Mouse (Mus musculus): Measurements from ENCODE around the gene Cldn2.
"Not testable (repeated sequence)": the region's sequence is repeated elsewhere in the genome, so short reads cannot be mapped to it uniquely, and the experiment has no call there.

Gene Cldn2

DNA sequence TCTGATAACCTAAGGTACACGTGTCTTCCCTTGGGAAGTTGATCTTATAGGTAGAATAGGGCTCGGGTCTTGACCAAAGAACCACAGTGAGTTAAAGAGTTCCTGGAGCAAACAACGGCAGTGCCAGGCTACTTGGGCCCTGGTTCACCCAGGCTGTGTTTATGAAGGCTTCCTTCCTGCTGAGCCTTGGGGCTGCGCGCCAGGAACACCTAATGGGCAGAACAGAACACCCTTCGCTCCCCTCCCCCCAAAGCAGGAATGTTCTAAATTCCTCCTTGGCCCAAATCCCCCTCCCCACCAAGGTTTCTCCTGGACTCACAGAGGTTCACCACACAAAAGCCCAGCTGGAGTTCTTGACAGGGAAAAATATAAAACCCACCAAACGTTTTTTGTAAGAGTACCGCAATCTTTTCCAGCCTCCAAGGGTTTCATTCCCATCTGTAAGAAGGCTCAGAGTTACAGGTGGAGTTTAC lies at the start of gene Cldn2:
Gene Cldn2, plus strand, starts transcription at position 423 of the 473 bp plus-strand sequence.
- no peak for DNase-seq (ENCODE audit: low spot score in 2 of 2)

DNA sequence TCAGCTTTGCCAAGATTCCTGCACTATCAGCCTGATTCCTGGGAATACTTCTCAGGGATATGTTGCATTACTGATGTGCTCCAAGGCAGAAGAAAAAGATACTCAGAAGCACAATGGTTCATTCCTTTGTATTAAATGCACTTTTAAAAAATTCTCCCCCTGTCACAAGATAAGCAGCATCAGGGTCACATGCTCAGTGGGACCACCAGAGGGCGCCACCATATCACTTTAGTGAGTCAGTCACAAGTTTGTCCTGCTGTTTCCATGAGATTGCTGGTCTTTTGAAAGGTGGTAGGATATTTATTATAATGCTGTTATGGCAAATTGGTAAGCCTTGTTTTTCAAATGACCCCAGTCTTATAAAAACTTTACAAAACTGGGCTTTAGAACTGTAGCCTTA lies 48.8 kb upstream of the Cldn2 start:
- peak in 1 of 2 experiments; percentile 22 for DNase-seq (ENCODE audit: low spot score in 2 of 2)

DNA sequence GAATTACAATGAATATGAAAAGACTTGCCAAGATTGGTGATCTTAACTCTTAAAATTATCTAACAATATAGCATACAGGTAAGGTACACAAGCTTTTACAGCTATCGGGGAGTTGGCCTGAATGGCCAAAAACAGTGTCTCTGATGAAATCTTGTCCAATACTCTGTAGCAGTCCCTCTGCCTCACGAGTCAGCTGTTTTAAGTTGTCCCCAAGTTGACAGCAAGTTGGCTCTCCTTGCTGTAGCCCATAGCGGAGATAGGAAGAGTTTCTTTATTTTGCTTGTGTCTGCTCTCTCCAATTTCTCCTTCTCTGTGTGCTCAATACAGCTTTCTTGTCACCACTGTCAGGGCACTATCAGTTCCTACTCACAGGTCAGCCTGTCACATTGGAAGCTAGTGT lies 42.0 kb upstream of the Cldn2 start:
- not testable (repeated sequence) for DNase-seq (ENCODE audit: low spot score in 2 of 2)

DNA sequence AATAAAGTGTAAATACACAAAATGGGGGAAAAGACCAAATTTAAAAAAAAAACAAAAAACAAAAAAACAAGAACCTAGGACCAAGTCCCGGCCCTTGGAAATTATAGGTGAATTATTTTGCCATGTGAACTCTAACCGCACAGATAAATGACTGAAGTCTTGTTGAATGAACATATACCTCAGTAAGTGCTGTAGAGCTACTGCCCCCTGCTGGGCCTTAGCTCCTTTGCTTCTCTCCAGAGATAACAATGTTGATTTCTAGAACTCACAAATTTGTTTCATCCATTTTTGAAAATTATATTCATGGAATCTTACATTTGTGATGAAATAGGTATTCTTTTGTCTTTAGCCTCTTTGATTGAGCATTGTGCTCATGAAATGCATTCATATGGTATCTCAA lies 38.1 kb upstream of the Cldn2 start:
- DNase-seq (ENCODE audit: low spot score in 2 of 2): no peak

DNA sequence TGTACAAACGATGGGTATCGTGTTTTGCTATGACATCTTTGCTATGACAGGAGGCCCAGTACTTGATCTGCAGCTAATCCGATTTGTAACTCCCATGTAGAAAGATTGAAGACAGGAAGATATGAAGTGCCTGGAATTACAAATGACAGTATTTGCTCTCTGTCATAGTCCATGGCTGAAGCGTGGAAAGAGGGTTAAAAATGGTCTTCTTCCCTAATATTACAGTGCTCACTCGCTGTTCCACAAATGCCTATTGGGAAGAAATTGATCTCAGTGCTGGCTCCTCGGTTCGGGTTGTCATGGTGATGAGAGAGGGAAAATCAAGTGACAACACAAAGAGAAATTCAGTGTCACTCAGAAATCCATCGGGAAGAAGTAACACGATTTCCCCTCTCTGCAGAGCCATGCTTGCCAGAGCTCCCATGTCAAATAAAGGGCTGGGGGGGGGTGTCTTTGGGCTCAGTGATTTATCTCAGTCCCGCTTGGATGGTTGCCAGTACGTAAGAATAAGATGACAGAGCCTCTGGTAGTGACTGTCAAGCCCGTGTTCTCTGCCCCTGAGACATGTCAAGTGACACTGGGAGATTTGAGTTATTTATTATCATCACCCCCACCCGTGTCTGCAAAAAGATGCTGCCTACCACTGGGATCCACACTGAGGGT lies 30.5 kb upstream of the Cldn2 start:
- DNase-seq (ENCODE audit: low spot score in 2 of 2): no peak

DNA sequence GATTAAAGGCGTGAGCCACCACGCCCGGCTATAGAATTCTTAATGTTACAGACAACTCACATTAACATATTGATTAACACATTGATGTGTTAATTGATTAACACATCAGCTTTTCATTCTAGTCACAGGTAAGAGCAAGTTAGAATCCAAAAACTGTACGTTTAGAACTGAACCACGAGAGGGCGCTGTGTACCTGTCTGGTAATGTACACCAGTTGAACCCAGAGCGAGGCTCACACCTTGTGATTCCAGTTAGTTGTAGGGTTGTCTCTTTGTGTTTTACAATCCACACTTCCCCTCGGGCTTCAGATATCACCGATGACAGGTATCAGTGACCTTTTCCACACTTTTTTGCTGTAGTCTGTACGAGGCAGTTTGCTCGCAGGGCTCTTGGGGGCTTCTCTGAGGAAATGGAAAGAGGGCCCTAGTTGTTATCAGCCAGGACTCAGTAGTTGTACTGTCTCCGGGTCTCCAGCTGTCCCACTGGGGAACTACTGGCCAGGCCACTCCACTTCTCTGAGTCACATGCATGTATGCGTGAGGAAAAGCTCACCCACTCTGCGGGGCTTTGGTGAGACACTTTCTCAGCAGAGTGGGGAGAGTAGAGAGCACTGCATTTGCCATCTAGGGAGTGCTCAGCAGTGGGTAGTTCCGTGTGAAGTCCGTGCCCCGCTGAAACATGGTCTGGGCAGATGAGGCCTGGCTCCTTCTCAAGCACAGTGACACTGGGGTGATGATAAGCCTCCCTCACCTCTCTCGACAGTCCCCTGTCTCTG lies 26.1 kb upstream of the Cldn2 start:
- peak in 1 of 2 experiments; percentile 13 for DNase-seq (ENCODE audit: low spot score in 2 of 2)

DNA sequence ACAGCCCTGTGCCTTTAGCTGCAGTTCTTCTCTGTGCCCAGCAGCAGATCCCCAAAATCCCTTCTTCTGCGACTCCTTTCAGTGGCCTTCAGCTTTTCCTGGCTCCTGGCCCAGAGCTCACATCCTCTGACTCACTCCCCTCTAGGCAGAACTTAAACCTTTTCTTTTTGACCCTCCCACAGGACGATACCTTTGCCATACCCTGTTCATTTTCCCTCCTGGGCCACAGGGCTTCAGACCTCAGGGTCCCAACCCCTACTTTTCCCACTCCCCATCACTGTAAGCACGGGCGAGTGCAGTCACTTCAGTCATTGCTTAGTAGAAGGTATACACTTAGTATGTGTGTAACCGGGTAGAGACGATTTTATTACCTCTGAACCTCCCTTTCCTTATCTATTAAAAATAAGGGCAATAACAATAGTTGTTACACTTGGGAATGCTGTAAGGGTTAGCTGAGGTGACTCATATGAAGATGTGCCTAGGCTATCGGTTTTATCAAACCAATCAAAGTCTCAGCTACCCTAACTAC lies 25.5 kb upstream of the Cldn2 start:
- DNase-seq (ENCODE audit: low spot score in 2 of 2): no peak

DNA sequence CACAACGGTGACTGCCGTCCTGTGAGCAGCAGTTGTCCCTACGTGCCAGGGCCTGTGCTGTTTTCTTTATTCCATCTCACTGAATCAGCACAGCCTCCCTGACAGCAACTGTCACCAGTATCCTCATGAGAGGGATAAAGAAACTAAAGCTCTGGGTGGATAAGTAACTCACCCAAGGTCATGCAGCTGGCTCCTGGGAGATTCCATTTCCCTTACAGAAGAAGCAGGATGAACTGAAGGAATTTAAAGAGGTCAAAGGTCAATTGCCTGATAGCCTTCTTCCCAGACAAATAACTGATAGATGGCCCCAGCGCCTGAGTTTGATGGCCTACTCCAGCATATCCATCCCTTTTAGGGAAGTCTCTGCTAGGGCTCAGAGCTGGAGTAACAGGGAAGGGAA lies 23.3 kb upstream of the Cldn2 start:
- no peak for DNase-seq (ENCODE audit: low spot score in 2 of 2)

DNA sequence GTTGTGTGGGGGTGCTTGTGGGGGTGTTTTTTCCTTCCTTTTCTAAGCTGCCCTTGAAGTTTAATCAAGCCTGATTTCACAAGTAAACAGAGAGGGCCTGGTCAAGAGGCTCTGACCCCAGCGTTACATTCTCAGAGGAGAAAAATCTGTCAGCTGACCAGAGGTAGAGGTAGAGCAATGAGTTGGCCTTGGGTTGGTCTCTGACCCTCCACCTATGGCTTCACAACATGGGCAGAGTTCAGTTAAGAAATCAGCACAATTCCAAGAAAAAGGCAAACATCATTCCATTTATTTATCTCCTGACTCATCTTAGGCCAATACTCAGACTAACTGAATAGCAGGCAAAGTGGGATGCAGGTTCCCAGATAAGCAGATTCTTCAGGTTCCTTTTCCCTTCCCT lies 21.7 kb upstream of the Cldn2 start:
- no peak for DNase-seq (ENCODE audit: low spot score in 2 of 2)

DNA sequence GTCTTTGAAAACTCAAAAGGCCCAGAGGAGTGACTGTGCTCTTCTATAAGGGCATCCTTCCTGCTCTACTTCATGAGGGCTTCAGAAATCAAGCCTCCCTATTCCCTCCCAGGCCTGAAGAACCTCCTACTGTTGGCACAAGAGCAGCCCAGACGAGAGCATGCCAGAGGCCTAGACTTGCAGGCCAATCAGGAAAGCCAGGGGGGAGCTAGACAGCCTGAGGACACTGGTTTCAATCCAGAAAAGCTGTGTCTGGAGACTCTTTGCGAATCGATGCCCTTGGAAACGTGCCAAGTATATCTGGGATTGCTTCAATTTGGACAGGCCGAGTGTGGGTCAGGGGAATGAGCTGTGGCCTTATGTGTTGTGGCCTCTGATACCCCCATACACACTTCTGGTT lies 21.2 kb upstream of the Cldn2 start:
- no peak for DNase-seq (ENCODE audit: low spot score in 2 of 2)

DNA sequence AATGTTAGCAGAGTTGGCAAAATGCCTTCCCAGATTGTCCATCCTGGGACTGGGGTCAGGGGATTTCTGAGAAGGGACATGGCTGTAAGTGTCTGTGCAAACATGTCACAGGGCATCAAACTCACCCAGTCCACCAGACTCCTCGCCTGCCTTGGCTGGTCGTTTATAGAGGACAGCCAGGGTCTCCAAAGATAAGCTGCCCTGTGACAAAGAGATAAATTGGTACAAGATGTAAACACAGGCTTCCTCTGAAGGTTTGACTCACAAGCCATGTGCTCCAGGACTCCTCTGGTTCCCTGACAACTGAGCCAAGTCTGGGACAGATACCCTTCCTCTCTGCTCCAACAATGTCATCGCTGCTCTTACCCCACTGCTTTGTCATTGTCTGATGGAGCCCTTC lies 19.6 kb upstream of the Cldn2 start:
- DNase-seq (ENCODE audit: low spot score in 2 of 2): no peak

DNA sequence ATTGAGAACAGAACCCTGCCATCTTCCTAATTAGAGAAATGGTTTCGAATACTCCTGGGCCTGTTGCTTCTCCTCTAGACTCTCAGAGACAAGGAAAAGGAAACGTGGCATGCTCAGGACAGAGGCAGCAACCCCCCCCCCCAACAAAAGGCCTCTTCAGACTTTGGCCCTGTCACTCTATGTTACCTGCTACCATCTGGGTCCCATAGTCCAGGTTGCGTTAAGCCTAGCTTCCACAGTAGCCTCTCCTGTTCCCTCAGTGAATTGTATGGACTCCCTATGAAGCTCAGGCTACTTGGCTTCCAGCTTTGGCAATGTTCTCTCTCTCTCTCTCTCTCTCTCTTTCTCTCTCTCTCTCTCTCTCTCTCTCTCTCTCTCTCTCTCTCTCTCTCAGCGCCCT lies 19.1 kb upstream of the Cldn2 start:
- DNase-seq (ENCODE audit: low spot score in 2 of 2): no peak

DNA sequence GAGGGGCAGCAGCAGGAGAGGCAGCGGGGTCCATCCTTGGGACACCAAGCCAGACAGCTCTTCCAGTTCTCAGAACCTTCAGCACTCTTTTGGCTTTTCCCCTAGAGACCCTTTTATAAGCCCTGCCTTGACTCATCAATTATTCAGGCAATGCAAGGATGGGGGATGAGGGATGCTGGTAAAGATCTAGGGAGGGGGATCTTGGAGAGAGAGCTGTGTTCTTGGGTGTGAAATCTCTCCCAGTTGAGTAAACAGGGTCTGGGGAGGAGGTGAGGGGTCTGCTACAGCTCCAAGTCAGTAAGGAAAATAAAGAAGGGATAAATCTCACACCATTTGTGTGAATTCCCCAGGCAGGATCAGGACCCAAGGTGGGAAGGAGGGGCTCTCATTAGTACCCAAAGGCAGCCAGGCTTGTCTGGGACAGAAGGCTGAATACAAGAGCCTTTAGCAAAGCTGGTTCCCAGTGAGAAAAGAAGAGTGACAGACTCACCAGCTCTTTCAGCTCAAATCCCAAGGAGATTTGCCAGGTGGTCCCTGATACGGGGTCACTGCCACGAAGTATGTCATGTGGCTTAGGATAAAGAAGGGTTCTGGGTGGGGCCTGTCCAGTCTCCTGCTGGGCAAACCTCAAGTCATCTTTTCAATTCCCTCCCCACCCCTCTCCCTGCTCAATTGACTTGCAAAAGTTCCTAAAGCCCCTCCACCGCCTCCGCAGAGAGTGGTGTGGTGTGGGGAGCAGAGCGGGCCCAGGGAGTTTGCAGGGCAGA lies 18.2 kb upstream of the Cldn2 start, which contains the start of gene Ripply1:
Gene Ripply1, minus strand, starts transcription at position 76 of the 767 bp plus-strand sequence.
- DNase-seq (ENCODE audit: low spot score in 2 of 2): no peak

DNA sequence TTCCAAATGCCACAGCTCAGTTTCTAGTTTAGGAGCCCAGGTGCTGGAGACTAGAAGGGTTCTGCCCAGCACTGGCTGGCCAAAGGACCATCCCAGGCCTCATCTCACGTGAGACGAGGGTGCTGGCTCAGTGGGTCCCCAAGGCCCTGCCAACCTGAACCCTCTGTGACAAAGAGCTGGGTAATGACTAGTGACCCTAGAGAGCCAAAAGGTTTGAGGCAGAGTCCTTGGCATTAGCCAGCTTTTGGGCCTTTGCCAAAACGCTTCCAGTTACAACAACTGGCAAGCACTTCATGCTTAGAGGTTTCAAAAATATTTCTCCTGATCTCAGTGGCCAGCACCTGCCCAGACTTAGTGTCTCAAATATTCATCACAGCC lies 17.6 kb upstream of the Cldn2 start:
- no peak for DNase-seq (ENCODE audit: low spot score in 2 of 2)

DNA sequence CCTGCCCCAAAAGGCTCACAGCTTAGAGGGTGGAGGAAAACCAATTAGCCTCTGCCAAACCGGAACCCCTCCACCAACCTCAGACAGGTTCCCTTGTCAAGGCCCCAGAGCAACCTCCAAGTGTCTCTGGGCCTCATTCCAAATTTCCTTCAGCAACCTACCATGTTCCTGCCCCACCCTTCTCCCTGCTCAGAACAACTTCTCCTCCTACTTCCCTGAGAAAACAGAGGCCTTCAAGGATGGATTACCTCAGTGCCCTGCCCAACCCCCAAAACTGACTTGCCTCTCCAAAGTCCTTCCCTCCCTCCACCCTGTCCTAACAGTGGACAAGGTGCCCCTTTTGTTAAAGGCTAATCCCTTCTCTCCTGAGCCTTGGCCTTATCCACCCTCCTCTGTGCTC lies 14.9 kb upstream of the Cldn2 start:
- DNase-seq (ENCODE audit: low spot score in 2 of 2): no peak

DNA sequence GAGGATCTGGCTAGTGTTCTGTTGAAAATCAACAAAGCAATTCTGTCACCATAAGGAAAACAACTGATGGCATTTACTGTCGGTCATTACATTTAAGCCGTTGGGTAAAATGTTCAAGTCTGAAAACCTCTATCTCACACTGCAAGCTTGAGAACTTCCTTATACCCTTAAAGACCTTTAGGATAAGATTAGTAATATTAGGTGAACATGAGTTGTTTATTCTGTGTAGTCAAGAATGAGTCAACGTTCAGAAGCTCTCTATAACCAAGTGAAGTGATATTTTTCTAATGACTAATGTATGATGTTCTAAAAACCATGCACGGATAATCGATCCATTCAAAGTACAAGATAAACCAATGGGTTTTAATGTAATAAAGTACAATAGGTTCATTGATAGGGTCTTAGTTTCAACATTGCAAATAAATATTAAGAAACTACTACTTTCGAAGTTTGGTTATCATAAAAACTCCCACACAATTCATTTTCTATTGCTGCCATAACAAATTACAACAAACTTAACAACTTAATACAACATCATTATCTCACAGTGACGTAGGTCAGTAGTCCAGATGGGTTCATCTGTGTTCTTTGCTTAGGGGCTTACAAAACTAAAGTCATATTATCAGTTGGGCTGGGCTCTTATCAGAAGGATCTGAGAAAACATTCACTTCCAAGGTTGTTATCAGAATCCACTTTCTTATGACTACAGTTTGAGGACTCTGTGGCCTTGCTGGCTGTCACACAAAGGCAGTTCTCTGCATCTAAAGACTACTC lies 6.4 kb upstream of the Cldn2 start:
- no peak for DNase-seq (ENCODE audit: low spot score in 2 of 2)

DNA sequence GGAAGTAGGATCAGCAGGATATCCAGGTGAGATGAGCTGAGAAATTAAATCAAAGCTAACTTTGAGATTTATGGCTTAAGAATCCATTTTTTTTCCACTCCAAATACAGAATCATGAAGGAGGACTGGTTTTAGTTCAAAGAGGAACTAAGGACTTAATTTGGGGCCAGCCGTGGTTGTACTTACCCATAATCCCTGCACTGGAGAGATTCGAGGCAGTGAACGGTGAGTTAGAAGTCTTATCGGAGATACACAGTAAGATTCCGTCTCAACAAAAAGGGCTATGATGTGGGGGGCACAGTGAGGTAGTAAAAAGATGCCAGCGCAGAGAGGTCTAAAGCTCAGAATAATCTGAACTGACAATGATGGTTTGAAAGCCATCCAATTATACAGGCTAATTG lies 4.6 kb upstream of the Cldn2 start:
- DNase-seq (ENCODE audit: low spot score in 2 of 2): no peak

DNA sequence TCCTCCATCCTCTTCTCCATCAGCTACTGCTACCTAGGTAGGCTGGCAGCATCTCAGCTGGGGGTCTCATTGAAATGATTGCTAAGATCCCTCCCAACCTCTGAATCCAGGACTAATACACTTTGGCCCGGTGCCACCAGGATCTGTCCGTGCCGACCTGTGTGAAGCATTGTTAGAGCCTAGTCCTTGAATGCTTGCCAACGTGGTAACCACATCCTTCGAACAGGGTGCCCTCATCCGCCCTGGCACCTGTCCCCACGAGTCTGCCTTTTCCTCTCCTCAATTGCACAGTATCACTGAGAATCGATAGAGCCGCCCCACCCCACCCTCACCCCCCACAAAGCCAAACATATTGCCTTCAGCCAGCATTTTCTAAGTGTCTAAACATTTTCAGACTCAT lies 2.8 kb upstream of the Cldn2 start:
- DNase-seq (ENCODE audit: low spot score in 2 of 2): no peak

DNA sequence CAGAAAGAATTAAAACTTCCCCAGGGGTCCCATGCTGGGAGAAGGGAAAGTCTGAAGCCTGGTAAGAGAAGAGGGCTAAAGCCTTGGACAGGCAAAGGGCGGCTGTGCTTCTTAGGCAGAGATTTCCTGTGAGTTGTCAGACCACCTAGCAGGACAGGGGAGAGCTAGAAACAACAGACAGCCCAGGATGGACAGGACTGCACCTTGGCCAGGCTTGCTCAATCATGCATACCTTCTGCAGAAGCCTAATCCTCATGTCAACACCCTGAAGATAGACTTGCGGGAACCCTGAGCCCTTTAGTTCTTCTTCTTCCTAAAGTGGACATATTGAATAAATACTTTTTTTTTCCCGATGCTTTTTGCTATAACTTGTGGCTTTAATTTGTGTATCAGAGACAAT lies 675 bp upstream of the Cldn2 start:
- no peak for DNase-seq (ENCODE audit: low spot score in 2 of 2)

DNA sequence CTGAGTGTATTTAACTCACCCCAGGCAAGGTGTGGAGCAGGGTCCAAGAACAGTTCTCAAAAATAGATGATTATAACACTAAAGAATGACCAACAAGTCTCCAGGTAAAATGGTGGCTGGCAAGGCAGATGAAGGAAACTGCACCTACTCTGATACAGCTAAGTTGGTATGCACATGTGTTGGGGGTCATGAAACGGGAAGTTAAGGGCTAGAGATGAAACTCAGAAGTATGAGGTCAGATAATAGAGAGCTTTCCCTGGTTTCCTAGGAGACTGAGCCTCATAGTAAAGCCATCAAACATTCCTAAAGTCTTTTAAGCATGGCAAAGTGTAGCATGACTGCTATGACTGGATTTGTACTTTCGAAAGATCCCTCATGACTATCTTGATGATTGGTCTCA lies 2.4 kb downstream of the Cldn2 start:
- DNase-seq (ENCODE audit: low spot score in 2 of 2): no peak

DNA sequence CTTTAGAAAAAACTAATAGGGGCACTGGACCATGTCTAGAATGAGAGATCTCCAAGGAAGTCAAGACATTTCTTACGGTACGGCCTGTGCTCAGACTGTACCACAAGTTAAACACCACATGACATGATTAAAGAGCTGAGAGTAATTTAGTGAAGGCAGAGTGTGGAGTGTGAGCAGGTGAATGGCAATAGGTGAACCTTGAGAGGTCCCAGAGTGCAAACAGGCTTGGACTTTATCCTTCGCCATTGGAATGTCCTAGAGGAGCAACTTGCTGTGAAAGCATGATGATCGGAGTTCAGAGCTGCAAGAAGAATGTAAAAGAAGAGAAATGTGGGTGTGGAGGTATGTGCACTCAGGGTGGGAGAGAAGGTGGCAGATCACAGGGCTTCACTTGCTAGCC lies 5.3 kb downstream of the Cldn2 start:
- DNase-seq (ENCODE audit: low spot score in 2 of 2): no peak

DNA sequence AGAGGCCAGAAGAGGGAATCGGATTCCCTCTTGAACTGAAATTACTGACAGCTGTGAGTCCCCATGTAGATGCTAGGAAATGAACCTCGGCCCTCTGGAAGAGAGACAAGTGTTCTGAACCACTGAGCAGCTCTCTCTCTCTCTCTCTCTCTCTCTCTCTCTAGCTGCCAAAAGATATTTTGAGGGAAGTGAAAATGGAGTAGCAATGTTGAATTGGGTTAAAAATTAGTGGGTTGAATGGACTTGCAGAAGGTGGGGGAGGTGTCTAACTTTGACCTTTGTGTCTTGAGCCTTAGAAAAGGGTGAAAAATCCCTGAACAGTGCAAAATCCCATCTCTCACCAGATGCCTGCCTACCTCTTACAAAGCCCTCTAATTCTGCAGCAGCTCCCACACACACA lies 6.8 kb downstream of the Cldn2 start:
- DNase-seq (ENCODE audit: low spot score in 2 of 2): no peak
